Mouse (Mus musculus) v-Abl transformed pro-B cells (cell line): ENCODE measurements around the gene Map7d2.

Experiments used
- in situ Hi-C, 2 experiments: fragments of 400-800 bp; cut with MboI; formaldehyde crosslinking; loops; one replicate each; pipeline ENCODE4 v1.15.1; 2025; ENCODE audit not compliant: unreplicated experiment in 2 of 2

The Map7d2 gene

DNA sequence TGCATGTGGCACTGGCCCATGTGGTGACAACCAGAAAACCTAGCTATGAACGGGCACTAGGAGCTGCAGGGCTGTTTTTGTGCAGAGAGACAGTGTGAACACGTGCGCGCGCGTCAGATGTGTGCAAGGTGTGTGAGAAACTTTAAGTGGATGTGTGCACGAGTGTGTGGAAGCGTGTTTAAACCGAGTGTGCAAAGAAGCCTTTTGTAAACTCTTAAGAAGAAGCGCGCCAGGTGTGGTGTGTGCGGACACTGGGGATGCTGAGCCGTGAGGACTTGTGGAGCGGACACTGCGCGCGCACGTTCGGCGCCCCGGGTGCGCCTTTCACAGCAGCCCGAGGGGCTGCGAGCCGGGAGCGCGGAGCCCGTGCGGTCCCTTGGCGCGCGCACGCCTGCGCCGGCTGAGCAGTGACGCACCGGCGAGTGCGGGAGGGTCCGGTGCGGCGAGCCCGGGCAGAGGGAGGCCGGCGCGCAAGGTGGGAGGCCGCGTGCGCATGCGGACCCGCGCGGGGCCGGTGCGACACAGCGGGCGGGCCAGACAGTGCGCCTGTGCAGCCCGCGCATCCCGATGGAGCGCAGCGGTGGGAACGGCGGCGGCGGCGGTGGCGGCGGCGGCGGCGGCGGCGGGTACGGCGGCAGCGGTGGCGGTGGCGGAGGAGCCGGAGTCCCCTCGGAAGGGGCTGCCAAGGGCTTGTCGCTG, at the start of gene Map7d2:
Gene Map7d2 (plus strand): TSS at position 443 of the 699 bp plus-strand sequence.
- in situ Hi-C loops, result no loop called here

- in situ Hi-C loops, result no loop called here
These were observed 42.3 kb upstream of the Map7d2 start, which contains the start of gene Eif1ax for GRCm38 (mm10) chrX:159371831-159372752. Eif1ax (plus strand) TSS chrX:159372178.

DNA sequence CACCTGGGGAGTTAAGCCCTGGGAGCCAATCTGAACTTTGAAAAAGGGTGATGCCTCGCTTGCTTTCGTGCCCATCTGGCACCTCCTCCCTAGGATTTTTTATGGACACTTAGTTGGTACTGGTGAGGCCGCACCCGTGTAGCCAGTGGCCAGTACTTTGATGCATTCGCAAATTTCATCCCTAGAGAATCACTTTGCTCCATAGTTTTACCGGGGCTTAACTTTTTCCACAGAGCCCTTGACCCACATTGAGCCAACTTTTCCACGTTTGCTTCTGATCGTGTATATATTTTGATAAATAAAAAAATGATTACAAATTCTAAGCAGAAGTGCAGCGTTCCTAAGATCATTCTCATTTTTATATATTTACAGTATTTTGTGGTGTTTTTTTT, 41.6 kb upstream of the Map7d2 start:
- in situ Hi-C loops, result no loop called here

GRCm38 (mm10) chrX:159387105-159387504, 27.3 kb upstream of the Map7d2 start:
- in situ Hi-C loops, result no loop called here

DNA sequence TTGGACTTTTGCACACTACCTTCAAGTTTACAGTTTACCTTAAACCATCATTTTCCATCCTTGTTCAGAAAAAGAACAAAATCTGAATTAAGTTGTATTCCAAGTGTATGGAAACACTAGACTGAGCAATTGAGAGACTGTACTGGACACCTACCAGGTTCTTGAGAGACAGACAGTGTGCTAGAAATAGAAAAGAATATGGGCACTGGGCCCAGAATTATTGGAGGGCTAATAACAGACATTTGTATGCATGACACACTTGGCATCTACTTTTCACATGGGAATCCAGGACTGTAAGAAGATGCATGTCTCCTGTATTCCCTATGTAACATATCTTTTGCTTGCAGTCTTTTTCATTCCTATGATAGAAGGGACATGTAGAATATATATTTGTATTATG, 25.4 kb upstream of the Map7d2 start:
- in situ Hi-C loops, result no loop called here

DNA sequence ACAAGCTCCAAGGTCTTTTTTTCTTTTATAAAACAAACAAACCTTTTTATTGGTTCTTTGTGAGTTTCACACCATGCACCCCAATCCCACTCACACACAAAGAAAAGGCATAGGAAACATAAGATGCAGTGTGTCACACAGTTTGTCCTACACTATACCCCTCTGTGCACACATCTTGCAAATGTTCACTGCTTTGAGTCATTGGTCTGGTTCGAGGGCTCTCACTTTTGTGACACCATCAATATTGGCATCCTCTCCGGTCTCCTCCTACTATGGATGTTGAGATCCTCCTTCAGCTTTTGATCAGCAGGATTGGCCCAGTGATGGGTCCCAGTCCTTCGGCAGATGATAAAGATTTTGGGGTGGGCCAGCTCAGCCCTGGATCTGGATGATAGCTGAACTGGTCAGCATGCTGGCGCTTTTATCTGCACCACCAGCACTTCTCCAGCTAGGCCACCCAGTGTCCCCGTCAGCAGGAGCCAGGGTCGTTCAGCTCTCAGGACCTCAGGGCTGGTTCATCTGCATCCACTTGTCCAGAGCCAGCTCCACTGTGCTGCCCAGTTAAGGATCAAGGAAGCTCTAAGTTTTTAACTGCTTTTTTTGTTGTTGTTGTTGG, 23.9 kb upstream of the Map7d2 start:
- in situ Hi-C loops, result no loop called here

- in situ Hi-C loops, result no loop called here
These were observed 23.1 kb upstream of the Map7d2 start for GRCm38 (mm10) chrX:159391239-159391638.

GRCm38 (mm10) chrX:159409253-159409652, 5.1 kb upstream of the Map7d2 start:
- in situ Hi-C loops, result loop anchor here (5.0 to 10.0 kb wide), 2 partner anchors 364 to 1677 kb away; no protein-coding TSS in a partner anchor

DNA sequence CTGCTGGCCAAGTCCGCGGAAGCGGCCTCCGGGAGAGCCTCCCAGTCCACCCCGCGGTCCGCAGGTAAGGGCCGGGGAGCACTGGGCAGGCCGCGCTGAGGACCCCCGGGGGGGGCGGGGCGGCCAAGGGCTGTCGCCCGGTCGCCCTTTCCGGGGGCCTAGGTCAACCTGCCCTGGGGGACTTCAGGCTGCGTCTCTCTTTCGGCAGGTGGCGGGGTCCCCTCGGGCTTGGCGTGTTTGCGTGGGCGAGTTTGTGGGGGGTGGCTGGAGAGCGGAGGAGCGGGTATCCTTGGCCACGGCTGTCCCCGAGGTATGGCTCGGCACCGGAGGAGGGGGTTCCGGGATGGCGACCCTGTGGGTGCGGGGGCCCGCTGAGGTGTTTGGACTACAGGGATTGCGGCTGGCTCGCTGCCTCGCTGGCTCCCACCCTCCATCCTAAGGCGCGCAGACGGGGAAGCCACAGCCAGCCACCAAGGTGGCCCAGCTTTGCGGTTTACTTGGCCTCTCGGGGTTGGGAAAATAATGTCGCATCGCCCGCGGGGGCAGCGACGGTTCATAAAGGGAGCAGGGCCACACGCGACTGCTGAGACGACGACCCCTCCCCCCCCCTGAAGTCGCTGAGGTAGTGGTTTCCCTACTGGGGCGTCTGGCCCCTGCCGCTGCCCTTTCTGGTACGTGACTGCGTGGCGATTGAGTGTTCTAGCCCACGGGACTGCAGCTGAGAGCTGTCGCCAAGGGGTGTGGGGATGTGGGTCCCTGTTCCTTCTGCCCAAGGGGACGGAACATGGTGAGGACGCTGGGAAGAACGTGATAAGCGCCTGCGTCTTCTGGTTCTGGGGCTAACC, 679 bp downstream of the Map7d2 start:
- in situ Hi-C loops, result no loop called here

DNA sequence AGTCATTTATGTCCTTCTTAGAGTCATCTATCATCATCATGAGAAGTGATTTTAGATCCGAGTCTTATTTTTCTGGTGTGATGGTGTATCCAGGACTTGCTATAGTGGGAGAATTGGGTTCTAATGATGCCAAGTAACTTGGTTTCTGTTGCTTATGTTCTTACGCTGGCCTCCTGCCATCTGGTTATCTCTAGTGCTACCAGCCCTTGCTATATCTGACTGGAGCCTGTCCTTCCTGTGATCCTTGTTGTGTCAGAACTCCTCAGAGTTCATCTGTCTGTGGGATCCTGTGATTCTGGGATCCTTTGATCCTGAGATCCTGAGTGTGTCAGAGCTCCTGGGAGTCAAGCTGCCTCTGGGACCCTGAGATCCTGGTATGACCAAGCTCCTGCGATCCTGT, 16.1 kb downstream of the Map7d2 start:
- in situ Hi-C loops, result loop anchor here in 1 of 2 experiments (25.0 kb wide), 1 partner anchor 1607 kb away; no protein-coding TSS in a partner anchor

DNA sequence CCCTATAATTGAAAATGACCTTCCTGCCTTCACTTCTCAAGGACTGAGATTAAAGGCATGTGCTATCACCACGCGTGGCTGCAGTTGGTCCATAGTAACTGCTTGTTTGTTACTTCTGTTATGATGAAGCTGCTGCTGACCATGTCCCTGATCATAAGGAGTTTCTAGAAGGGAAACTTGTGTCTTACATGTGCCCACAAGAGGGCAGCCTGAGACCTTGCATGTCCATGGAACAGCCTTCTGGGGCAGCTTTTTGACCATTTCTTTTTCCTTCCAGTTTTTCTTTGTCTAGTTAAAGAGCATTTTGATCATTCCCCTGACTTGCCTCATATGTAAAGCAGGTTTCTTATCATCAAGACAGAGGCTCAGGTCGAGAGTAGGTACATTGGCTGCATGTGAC, 27.8 kb downstream of the Map7d2 start:
- in situ Hi-C loops, result loop anchor here (5.0 to 25.0 kb wide), 4 partner anchors 163 to 1595 kb away; no protein-coding TSS in a partner anchor

- in situ Hi-C loops, result loop anchor here (5.0 to 25.0 kb wide), 4 partner anchors 158 to 1590 kb away; no protein-coding TSS in a partner anchor
These were observed 32.8 kb downstream of the Map7d2 start for GRCm38 (mm10) chrX:159447133-159447532.

- in situ Hi-C loops, result no loop called here
These were observed 44.8 kb downstream of the Map7d2 start for GRCm38 (mm10) chrX:159459006-159459654.

GRCm38 (mm10) chrX:159474799-159475198, 60.4 kb downstream of the Map7d2 start:
- in situ Hi-C loops, result loop anchor here in 1 of 2 experiments (25.0 kb wide), 1 partner anchor 638 kb away; no protein-coding TSS in a partner anchor

- in situ Hi-C loops, result loop anchor here in 1 of 2 experiments (25.0 kb wide), 1 partner anchor 634 kb away; no protein-coding TSS in a partner anchor
These were observed 64.0 kb downstream of the Map7d2 start for GRCm38 (mm10) chrX:159478243-159478940.

DNA sequence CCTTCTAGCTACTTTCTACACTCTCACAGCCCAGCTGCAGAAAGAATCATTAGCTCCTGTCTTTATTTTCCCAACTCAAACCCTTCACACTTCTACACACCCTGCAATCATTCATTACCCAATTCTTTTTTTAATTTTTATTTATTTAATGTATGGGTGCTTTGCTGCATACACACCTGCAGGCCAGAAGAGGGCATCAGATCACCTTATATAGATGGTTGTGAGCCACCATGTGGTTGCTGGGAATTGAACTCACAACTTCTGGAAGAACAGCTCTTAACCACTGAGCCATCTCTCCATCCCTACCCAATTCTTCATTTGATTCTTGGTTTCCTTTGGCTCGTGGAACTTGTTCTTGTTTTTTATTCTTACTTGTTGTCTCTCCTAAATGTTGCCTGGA, 69.9 kb downstream of the Map7d2 start:
- in situ Hi-C loops, result loop anchor here (10.0 to 25.0 kb wide), 2 partner anchors 121 to 628 kb away; no protein-coding TSS in a partner anchor

DNA sequence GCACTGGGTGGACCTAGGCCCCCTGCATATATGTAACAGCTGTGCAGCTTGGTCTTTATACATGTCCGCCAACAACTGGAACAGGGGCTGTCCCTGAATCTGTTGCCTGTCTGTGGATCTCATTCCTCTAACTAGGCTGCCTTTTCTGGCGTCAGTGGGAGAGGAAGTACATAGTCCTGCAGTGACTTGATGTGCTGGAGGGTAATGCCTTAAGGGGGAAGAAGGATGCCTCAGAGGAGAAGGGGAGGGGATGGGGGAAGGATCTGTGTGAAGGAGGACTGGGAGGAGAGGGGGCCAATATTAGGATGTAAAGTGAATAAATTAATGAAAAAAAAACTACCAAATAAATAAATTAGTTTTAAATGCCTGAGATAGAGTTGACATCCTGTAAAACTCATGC, 88.8 kb downstream of the Map7d2 start:
- in situ Hi-C loops, result no loop called here

DNA sequence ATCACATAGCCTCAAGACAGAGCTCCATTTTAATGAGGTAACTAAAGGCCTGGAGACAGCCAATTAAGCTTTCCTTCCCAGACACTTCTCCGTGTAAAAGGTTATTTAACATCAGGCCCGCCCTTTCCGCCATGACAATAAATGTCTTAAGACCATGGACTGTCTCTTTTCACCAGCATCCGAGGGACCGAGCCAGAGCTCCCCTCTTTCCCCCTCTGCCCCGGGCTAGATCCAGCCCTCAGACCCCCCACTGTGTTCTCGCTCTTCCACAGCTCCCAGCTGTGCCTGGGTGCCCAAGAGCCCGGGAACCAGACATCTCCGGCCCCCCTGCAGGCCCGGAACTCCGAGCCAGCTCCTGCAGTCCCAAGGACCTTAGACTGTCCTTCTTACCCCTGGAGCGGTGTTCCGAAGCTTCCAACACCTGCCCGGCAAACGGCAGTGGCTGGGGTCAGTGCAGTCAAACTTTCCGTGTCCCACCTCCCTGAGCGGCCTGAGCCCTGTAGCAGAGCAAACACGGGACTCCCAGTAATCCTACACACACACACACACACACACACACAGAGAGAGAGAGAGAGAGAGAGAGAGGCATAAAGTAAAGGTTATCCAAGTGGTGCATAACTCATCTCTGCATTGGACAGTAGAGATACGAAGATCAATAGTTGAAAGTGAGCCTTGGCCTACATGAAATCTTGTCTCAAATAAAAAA, 94.1 kb downstream of the Map7d2 start:
- in situ Hi-C loops, result no loop called here
